Mouse (Mus musculus): ENCODE data around the gene Treml2.

Gene Treml2

DNA sequence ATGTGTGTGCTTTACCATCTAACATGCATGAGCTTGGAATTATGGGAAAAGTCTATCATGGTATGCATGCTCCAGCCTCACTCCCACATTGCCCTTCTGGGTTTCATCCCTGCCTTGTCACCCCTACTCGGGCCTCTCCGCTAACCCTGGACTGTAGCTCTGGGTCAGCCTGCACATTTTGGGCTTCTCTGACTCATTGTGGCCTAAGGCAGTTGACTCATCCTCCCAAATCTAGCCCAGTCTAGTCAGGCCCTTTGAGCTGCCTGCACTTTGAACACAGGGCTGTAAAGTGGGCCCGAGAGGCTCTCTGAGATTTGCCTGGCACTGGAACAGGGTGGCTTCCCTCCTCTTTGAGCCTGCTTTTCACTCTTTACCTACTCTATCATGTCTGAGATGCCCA lies 56.5 kb downstream of the Treml2 start:
- DNase-seq: no peak

- no peak for DNase-seq
Measured at GRCm38 (mm10) chr17:48357892-48358291, 58.6 kb downstream of the Treml2 start.

GRCm38 (mm10) chr17:48359616-48360015 lies 60.3 kb downstream of the Treml2 start, which contains the start of gene Treml1:
Gene Treml1 (plus strand): TSS chr17:48359916.
- DNase-seq: no peak

GRCm38 (mm10) chr17:48360462-48360861 lies 61.2 kb downstream of the Treml2 start:
- DNase-seq: no peak

All from cerebellum, adult 8-10 months (tissue).